Mouse (Mus musculus) testis, adult 2 months (tissue): ENCODE data around the gene Itfg2. TPM values are rescaled to one million over a fixed set of nuclear protein-coding genes. Genes with fewer than 3 reads are reported as not detected.
"Not testable (repeated sequence)": the region's sequence is repeated elsewhere in the genome, so short reads cannot be mapped to it uniquely, and the experiment has no call there.

ENCODE experiments used
- H3K27ac ChIP-seq: fragments of 200-500 bp; 2 replicates; pipeline ENCODE4 v1.5.1; 2012; ENCODE audit warnings: low read depth, low read length; ENCODE audit not compliant: control insufficient read depth, insufficient read depth
- H3K27me3 ChIP-seq: fragments of 200-500 bp; 2 replicates; pipeline ENCODE4 v1.6.1; 2012; ENCODE audit warnings: mild to moderate bottlenecking, low read length, moderate library complexity; ENCODE audit not compliant: control insufficient read depth, insufficient read depth
- H3K36me3 ChIP-seq: fragments of 200-500 bp; 2 replicates; pipeline ENCODE4 v1.6.1; 2012; ENCODE audit warnings: mild to moderate bottlenecking, low read length; ENCODE audit not compliant: control insufficient read depth, insufficient read depth
- H3K4me1 ChIP-seq: fragments of 200-500 bp; 2 replicates; pipeline ENCODE4 v1.6.1; 2012; ENCODE audit warnings: low read length; ENCODE audit not compliant: control insufficient read depth, insufficient read depth
- H3K4me3 ChIP-seq: fragments of 200-500 bp; 2 replicates; pipeline ENCODE4 v1.5.1; 2012; ENCODE audit warnings: low read depth, mild to moderate bottlenecking, low read length, moderate library complexity, mixed read lengths; ENCODE audit not compliant: control insufficient read depth
- CTCF ChIP-seq: fragments of 200-500 bp; IDR thresholded peaks from 2 replicates; pipeline ENCODE4 v1.5.1; 2012; ENCODE audit warnings: low read depth, mild to moderate bottlenecking, inconsistent platforms, low read length, moderate library complexity; ENCODE audit not compliant: control insufficient read depth, insufficient read depth, insufficient replicate concordance
- POLR2A ChIP-seq: fragments of 200-500 bp; IDR thresholded peaks from 2 replicates; pipeline ENCODE4 v1.6.1; 2012; ENCODE audit warnings: low read depth, mild to moderate bottlenecking, inconsistent platforms, low read length, moderate library complexity; ENCODE audit not compliant: control insufficient read depth
- polyA plus RNA-seq: library from polyadenylated mRNA; depleted of rRNA; stranded (reverse); fragments of >200 nt; gene quantifications from 2 replicates; pipeline ENCODE4 v1.2.3, GENCODE M21; 2012

The Itfg2 gene
- polyA plus RNA-seq, 1 experiment: 13.8 TPM

DNA sequence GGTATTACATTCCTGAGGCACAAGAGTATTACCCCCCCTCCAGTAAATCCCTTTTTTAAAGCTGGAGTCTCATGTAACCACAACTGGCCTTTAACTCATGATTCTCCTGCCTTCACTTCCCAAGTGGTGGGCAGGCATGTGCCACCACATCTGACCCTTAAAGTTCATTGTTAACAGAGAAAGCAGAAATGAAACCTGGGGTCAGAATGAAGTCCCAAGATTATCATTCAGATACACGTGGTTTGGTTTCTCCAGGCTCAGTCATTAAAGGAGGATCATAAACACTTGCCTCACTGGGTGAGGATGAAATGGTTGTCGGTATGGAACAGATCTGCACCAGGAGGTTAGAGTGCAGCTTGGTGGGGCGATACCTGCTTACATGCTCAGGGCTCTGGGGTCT lies 43.5 kb downstream of the Itfg2 start:
- H3K27ac ChIP-seq: no peak overlapping the region
- H3K27me3 ChIP-seq: no peaks in the 10 kb centered on the region
- peaks cover 2% of the 10 kb centered on the region; the same call in 1 of the 2 replicates for H3K4me1 ChIP-seq
- TF ChIP-seq POLR2A (no peak), CTCF (no peak)
- H3K4me3 ChIP-seq: no peak overlapping the region
- H3K36me3 ChIP-seq: no peaks in the 10 kb centered on the region

DNA sequence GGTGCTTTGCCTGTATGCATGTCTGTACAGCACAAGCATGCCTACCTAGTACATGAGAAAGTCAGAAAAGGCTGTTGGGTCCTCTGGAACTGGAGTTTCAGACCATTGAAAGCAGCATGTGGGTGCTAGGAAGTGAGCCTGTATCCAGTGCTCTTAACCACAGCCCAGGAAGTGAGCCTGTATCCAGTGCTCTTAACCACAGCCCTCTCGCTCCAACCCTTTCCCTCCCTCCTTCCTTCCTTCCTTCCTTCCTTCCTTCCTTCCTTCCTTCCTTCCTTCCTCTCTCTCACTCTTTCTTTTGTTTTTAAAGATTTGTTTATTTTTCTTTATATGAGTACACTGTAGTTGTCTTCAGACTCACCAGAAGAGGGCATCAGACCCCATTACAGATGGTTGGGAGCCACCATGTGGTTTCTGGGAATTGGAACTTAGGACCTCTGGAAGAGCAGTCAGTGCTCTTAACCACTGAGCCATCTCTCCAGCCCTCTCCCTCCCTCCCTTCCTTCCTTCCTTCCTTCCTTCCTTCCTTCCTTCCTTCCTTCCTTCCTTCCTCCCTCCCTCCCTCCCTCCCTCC lies 44.0 kb downstream of the Itfg2 start:
- not testable (repeated sequence) for H3K36me3 ChIP-seq, H3K27ac ChIP-seq, H3K4me3 ChIP-seq, H3K4me1 ChIP-seq, H3K27me3 ChIP-seq

DNA sequence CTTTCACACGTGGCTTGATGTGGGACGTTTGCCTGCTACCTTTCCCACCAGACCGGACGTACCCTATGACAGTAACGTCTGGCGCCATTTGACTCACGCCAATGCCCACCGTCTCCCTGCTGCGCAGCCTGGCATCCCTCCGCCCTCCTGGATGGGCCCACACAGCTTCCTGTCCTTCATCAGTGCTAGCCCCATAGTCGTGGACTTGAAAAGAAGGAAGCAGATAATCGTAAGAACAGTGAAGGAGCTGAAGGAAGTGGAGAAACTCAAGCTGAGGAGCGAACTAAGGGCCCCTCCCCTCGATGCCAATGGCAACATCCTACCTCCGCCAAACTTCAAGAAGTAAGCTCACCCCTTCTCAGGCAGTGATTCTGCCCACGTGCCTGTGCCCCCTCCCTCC lies 45.1 kb downstream of the Itfg2 start:
- H3K36me3 ChIP-seq: no peaks in the 10 kb centered on the region
- H3K4me1 ChIP-seq: peaks cover 2% of the 10 kb centered on the region; the same call in 1 of the 2 replicates
- no peak overlapping the region; the same call in 1 of the 2 replicates for H3K4me3 ChIP-seq
- H3K27ac ChIP-seq: no peak overlapping the region
- no peaks in the 10 kb centered on the region for H3K27me3 ChIP-seq
- TF ChIP-seq CTCF: no peak
- TF ChIP-seq POLR2A: no peak

DNA sequence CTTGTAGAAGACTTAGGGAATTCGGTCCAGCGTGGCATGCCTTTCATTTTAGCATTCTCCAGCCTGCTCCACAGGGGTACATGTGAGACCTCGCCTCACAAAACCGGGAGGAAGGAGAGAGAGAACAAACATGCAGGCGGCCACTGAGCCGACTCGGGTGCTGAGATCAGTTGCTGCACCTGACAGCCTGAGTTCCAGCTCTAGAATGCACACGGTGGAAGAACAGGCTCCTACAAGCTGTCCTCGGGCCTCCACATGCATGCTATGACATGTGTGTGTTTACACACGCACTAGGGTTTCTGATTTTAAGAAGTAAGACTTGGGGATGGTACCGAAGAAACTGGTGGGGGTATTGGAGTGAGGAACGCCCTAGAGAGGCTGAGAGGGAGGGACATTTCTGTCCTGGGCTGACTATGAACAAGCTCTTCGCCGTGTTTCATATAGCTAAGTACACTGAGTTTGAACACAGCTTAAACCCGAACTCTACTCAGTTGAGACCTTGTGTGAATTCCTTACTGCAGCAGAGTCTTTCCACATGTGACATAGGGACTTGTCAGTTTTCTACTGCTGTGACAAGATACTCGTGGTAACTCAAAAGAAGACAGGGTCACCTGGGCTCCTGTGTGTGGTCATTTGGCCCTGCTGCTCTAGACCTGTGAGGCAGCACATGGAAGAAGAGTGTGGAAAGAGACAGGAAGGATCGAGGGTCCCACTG lies 48.2 kb downstream of the Itfg2 start:
- Histone ChIP-seq H3K4me3 (peak overlapping the region; percentile 58), H3K27ac (no peak overlapping the region), H3K27me3 (no peaks in the 10 kb centered on the region), H3K36me3 (no peaks in the 10 kb centered on the region), H3K4me1 (peaks cover 2% of the 10 kb centered on the region; the same call in 1 of the 2 replicates)
- TF ChIP-seq POLR2A (no peak), CTCF (no peak)

DNA sequence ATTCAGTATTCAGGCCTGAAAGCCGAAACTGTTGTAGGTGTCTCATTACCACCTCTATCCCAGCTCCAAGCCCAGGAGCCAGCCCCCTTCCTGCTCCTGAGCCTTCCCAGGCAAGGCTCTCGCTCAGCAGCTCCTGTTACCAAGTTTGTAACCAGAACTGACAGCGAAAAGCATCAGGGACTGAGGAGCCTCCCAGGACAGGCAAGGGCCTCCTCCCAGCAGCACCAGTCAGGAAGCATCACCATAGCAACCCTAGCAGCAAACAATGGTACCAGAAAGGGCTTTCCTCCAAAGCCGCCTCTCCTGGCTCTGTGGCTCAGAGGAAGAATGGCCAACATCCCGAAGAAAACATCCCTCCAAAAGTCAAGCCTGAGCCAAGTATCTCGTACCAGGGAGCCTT lies 49.5 kb downstream of the Itfg2 start, which contains the start of the genes Tex52 and Gm44596:
Gene Tex52, plus strand, starts transcription at position 265 of the 400 bp plus-strand sequence.
Gene Gm44596, plus strand, starts transcription at position 312 of the 400 bp plus-strand sequence.
- no peaks in the 10 kb centered on the region for H3K27me3 ChIP-seq
- peak within 1 kb of the TSS; percentile 51 for H3K27ac ChIP-seq
- no peak for TF ChIP-seq CTCF
- 0 out of 2 replicates have a peak, but pooled peaks have one; percentile 12 for TF ChIP-seq POLR2A
- peaks cover 2% of the 10 kb centered on the region; the same call in 1 of the 2 replicates for H3K4me1 ChIP-seq
- peak within 1 kb of the TSS; percentile 69 for H3K4me3 ChIP-seq
- H3K36me3 ChIP-seq: no peaks in the 10 kb centered on the region; the same call in 1 of the 2 replicates

DNA sequence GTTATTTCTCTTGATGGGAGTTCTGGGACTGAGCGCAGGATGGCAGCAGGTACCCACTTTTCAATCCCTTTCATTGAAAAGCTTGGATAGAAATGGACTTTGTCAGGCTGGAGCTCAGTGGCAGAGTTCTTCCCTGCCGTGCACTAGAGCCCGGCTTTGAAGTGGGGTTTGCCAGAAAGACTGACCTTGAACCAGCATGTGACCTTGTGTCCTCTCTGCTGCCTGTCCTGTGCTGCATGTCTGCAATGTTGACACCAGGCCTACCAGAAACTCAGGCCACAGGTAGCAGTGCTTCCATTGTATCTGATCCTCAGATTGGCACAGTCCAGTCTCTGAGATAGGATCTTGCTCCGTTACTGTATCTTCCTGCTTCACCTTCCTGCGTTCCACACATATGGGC lies 54.7 kb downstream of the Itfg2 start:
- Histone ChIP-seq H3K4me1 (no peaks in the 10 kb centered on the region; the same call in 1 of the 2 replicates), H3K27me3 (no peaks in the 10 kb centered on the region), H3K36me3 (no peaks in the 10 kb centered on the region; the same call in none of the 2 replicates), H3K4me3 (no peak overlapping the region), H3K27ac (no peak overlapping the region)
- no peak for TF ChIP-seq POLR2A
- no peak for TF ChIP-seq CTCF

DNA sequence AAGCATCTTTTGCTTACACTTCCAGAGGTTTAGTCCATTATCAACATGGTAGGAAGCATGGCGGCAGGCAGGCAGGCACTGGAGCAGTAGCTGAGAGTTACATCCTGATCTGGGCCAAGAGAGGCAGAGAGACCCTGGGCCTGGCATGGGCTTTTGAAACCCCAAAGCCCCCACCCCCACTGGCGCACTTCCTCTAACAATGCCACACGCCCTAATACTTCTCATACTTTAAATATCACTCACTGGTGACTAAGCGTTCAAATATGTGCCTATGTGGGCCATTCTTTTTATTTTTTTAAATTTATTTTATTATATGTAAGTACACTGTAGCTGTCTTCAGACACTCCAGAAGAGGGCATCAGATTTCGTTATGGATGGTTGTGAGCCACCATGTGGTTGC lies 58.3 kb downstream of the Itfg2 start:
- no peak overlapping the region for H3K4me3 ChIP-seq
- H3K4me1 ChIP-seq: peaks cover 4% of the 10 kb centered on the region
- H3K36me3 ChIP-seq: no peaks in the 10 kb centered on the region; the same call in none of the 2 replicates
- no peak for TF ChIP-seq POLR2A
- TF ChIP-seq CTCF: no peak
- no peaks in the 10 kb centered on the region for H3K27me3 ChIP-seq
- no peak overlapping the region for H3K27ac ChIP-seq

DNA sequence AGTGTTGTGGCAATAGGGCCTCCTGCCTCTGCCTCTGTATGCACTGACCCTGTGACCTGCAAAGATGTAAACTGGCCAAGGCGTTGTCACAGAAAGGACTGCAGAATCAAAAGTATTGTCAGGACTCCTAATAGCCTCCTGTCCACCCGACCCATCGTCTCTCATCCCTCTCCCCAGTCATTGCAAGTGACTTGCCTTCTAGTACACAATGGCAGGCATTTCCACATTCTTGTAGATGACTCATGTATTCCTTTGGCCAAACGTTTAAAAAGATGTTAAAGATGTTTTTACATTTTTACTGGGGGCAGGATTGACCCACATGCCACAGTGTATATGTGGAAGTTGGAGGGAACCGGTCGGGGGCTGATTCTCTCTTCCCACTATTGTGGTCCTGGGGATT lies 60.0 kb downstream of the Itfg2 start:
- Histone ChIP-seq H3K27ac (no peak overlapping the region), H3K4me3 (no peak overlapping the region), H3K36me3 (no peaks in the 10 kb centered on the region; the same call in 1 of the 2 replicates), H3K27me3 (no peaks in the 10 kb centered on the region), H3K4me1 (peaks cover 4% of the 10 kb centered on the region)
- TF ChIP-seq CTCF (no peak), POLR2A (no peak)
